Mouse (Mus musculus): ENCODE results near the gene Tsacc.

DNA sequence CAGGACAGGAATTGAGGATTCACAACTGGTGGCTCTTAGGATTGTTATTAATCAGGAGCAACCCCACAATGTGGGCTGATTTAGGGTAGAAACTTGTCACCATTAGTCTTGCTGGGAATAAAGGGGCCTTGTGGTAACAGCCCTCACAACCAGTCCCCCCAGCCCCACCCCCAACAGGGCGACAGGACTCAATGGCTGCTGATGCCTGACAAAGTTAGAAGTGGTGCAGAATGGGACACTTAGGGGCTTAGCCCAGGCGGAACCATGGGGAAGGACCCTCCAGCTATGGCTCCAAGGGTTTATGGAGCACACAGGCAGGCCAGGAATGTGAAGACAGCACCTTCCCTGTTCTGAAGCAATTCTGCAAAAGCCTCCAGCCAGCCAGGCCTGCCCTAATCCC, 61.2 kb downstream of the Tsacc start:
- TF ChIP-seq BHLHE40 (IDR thresholded peaks at IDR 0.05; ENCODE audit: low read depth, low read length) = no peak
- TF ChIP-seq CTCF (conservative IDR thresholded peaks at IDR 0.05 in 1 of 2, IDR thresholded peaks at IDR 0.05 in 1 of 2; ENCODE audit: low read depth in 2 of 2, low read length in 2 of 2) = no peak
- no peak for TF ChIP-seq PAX5 (IDR thresholded peaks at IDR 0.05; ENCODE audit: low read length)
- TF ChIP-seq ZKSCAN1 (IDR thresholded peaks at IDR 0.05; ENCODE audit: borderline replicate concordance, low read depth, low read length) = no peak
